Mouse (Mus musculus) liver, embryonic 11.5 days (tissue): ENCODE data around the gene Rhoh. TPM values are rescaled to one million over a fixed set of nuclear protein-coding genes. Genes with fewer than 3 reads are reported as not detected.

Source experiments
- ATAC-seq: fragments of 200-750 bp; cut with Nextera tagmentation; replicated peaks from 2 replicates; pipeline ENCODE4 v1.8.0; 2017; ENCODE audit warnings: moderate number of reproducible peaks, mild to moderate bottlenecking, moderate TSS enrichment, moderate library complexity; ENCODE audit not compliant: low FRiP score
- DNase-seq: peaks from one replicate; pipeline ENCODE4 v3.0.0-alpha.2; 2017; ENCODE audit warnings: low spot score
- H3K27ac ChIP-seq: fragments of 300-500 bp; sonication (generic); 2 replicates; pipeline ENCODE4 v1.5.1; 2014; ENCODE audit warnings: mild to moderate bottlenecking, low read depth, low read length, control low read depth
- H3K27me3 ChIP-seq: fragments of 300-500 bp; sonication (generic); replicated peaks from 2 replicates; pipeline ENCODE4 v1.6.1; 2014; ENCODE audit warnings: low read length, mixed read lengths; ENCODE audit not compliant: control insufficient read depth, insufficient read depth
- H3K36me3 ChIP-seq: fragments of 300-500 bp; sonication (generic); 2 replicates; pipeline ENCODE4 v1.6.1; 2014; ENCODE audit warnings: mild to moderate bottlenecking, low read length, moderate library complexity, mixed read lengths; ENCODE audit not compliant: control insufficient read depth, insufficient read depth
- H3K4me1 ChIP-seq: fragments of 300-500 bp; sonication (generic); replicated peaks from 2 replicates; pipeline ENCODE4 v1.6.1; 2014; ENCODE audit warnings: low read length, mixed read lengths; ENCODE audit not compliant: control insufficient read depth, insufficient read depth
- H3K4me2 ChIP-seq: fragments of 300-500 bp; sonication (generic); 2 replicates; pipeline ENCODE4 v1.6.1; 2014; ENCODE audit warnings: mild to moderate bottlenecking, control low read depth, moderate library complexity
- H3K4me3 ChIP-seq: fragments of 300-500 bp; sonication (generic); 2 replicates; pipeline ENCODE4 v1.5.1; 2014; ENCODE audit warnings: low read depth, low read length, control low read depth
- H3K9ac ChIP-seq: fragments of 300-500 bp; sonication (generic); 2 replicates; pipeline ENCODE4 v1.6.1; 2014; ENCODE audit warnings: low read depth, low read length, control low read depth
- H3K9me3 ChIP-seq: fragments of 300-500 bp; sonication (generic); 2 replicates; pipeline ENCODE4 v1.6.1; 2016; ENCODE audit warnings: low read length, inconsistent platforms, mixed read lengths; ENCODE audit not compliant: control insufficient read depth
- WGBS: fragments of 180-500 bp; shearing (Covaris S2); extraction: QIAGEN DNeasy Blood & Tissue Kit; methylation state at CpG from one replicate; pipeline ENCODE4 v1.1.7; 2014; 5-methylcytosine and 5-hydroxymethylcytosine counted together
- polyA plus RNA-seq: library from polyadenylated mRNA; unstranded; fragments of >200 nt; fragmentation: Nextera tagmentation; extraction: Ambion mirVana; gene quantifications from 2 replicates; pipeline ENCODE4 v1.2.1, GENCODE M21; 2014

Rhoh gene
- polyA plus RNA-seq, result 1.3 and 2.4 TPM in 2 replicates

GRCm38 (mm10) chr5:65861154-65861944, at the start of gene Rhoh:
Rhoh (plus strand) TSS chr5:65861213.
- DNase-seq (no peak), ATAC-seq (no peak)
- Histone ChIP-seq H3K27me3 (no peaks in the 10 kb centered on the region), H3K36me3 (no peaks in the 10 kb centered on the region), H3K4me3 (no peak within 1 kb of the TSS), H3K4me1 (peaks cover 4% of the 10 kb centered on the region; the same call in 1 of the 2 replicates), H3K4me2 (no peak within 1 kb of the TSS), H3K9ac (no peak within 1 kb of the TSS), H3K27ac (no peak within 1 kb of the TSS), H3K9me3 (no peaks in the 10 kb centered on the region)
- 64% methylated on average over 10 of the region's 10 CpGs for WGBS

GRCm38 (mm10) chr5:65823601-65824133, 37.3 kb upstream of the Rhoh start:
- Histone ChIP-seq H3K9me3 (no peaks in the 10 kb centered on the region), H3K4me2 (no peak overlapping the region), H3K9ac (no peak overlapping the region), H3K4me3 (no peak overlapping the region), H3K36me3 (peaks cover 19% of the 10 kb centered on the region), H3K27ac (no peak overlapping the region), H3K4me1 (no peaks in the 10 kb centered on the region), H3K27me3 (no peaks in the 10 kb centered on the region)
- DNase-seq (no peak), ATAC-seq (no peak)
- WGBS, result 76% methylated on average over 5 of the region's 5 CpGs

- Histone ChIP-seq H3K9ac (no peak overlapping the region), H3K36me3 (peaks cover 15% of the 10 kb centered on the region)
Observed at GRCm38 (mm10) chr5:65826476-65826875, 34.5 kb upstream of the Rhoh start.

GRCm38 (mm10) chr5:65827102-65827501, 33.9 kb upstream of the Rhoh start:
- H3K4me1 ChIP-seq, result no peaks in the 10 kb centered on the region

More at GRCm38 (mm10) chr5:65826476-65826875, 34.5 kb upstream of the Rhoh start:
- WGBS, result 92% methylated on average over 4 of the region's 4 CpGs
- DNase-seq (no peak), ATAC-seq (no peak)
- no peaks in the 10 kb centered on the region for H3K4me1 ChIP-seq
- H3K9me3 ChIP-seq, result no peaks in the 10 kb centered on the region
- no peak overlapping the region for H3K27ac ChIP-seq
- H3K4me3 ChIP-seq, result no peak overlapping the region
- no peaks in the 10 kb centered on the region for H3K27me3 ChIP-seq
- no peak overlapping the region for H3K4me2 ChIP-seq

GRCm38 (mm10) chr5:65828261-65828660, 32.8 kb upstream of the Rhoh start:
- Histone ChIP-seq H3K4me2 (no peak overlapping the region), H3K9ac (no peak overlapping the region), H3K9me3 (no peaks in the 10 kb centered on the region), H3K4me3 (no peak overlapping the region), H3K4me1 (no peaks in the 10 kb centered on the region), H3K36me3 (peaks cover 8% of the 10 kb centered on the region), H3K27ac (no peak overlapping the region), H3K27me3 (no peaks in the 10 kb centered on the region)
- ATAC-seq, result no peak
- no peak for DNase-seq
- 87% methylated on average over 5 of the region's 5 CpGs for WGBS

More at GRCm38 (mm10) chr5:65827102-65827501, 33.9 kb upstream of the Rhoh start:
- DNase-seq, result no peak
- H3K9me3 ChIP-seq, result no peaks in the 10 kb centered on the region
- peaks cover 12% of the 10 kb centered on the region for H3K36me3 ChIP-seq
- no peaks in the 10 kb centered on the region for H3K27me3 ChIP-seq
- H3K9ac ChIP-seq, result no peak overlapping the region
- H3K4me3 ChIP-seq, result no peak overlapping the region
- H3K4me2 ChIP-seq, result no peak overlapping the region
- ATAC-seq, result no peak
- 90% methylated on average over 8 of the region's 8 CpGs for WGBS
- no peak overlapping the region for H3K27ac ChIP-seq

GRCm38 (mm10) chr5:65829059-65829458, 32.0 kb upstream of the Rhoh start:
- Histone ChIP-seq H3K9me3 (no peaks in the 10 kb centered on the region), H3K4me2 (no peak overlapping the region), H3K36me3 (peaks cover 5% of the 10 kb centered on the region; the same call in 1 of the 2 replicates), H3K4me3 (no peak overlapping the region), H3K27ac (no peak overlapping the region), H3K27me3 (no peaks in the 10 kb centered on the region), H3K4me1 (no peaks in the 10 kb centered on the region), H3K9ac (no peak overlapping the region)
- 85% methylated on average over 2 of the region's 2 CpGs for WGBS
- no peak for DNase-seq
- ATAC-seq, result no peak

- H3K9me3 ChIP-seq, result no peaks in the 10 kb centered on the region
- no peak overlapping the region for H3K9ac ChIP-seq
- no peak for ATAC-seq
- no peak overlapping the region for H3K4me2 ChIP-seq
- H3K4me3 ChIP-seq, result no peak overlapping the region
- 76% methylated on average over 11 of the region's 11 CpGs for WGBS
- no peaks in the 10 kb centered on the region; the same call in 1 of the 2 replicates for H3K36me3 ChIP-seq
- no peak overlapping the region for H3K27ac ChIP-seq
- H3K27me3 ChIP-seq, result no peaks in the 10 kb centered on the region
- no peaks in the 10 kb centered on the region for H3K4me1 ChIP-seq
- DNase-seq, result no peak
Observed at GRCm38 (mm10) chr5:65831917-65832618, 28.9 kb upstream of the Rhoh start.

GRCm38 (mm10) chr5:65833092-65833491, 27.9 kb upstream of the Rhoh start:
- no peaks in the 10 kb centered on the region for H3K4me1 ChIP-seq
- no peaks in the 10 kb centered on the region for H3K9me3 ChIP-seq
- no peak overlapping the region for H3K9ac ChIP-seq
- DNase-seq (no peak), ATAC-seq (no peak)
- WGBS, result 83% methylated on average over 3 of the region's 3 CpGs
- no peak overlapping the region for H3K4me3 ChIP-seq
- H3K27ac ChIP-seq, result no peak overlapping the region
- H3K27me3 ChIP-seq, result no peaks in the 10 kb centered on the region
- no peaks in the 10 kb centered on the region; the same call in 1 of the 2 replicates for H3K36me3 ChIP-seq
- no peak overlapping the region for H3K4me2 ChIP-seq
